Mouse (Mus musculus) bone marrow macrophage, adult 2 months (primary cell): Measurements from ENCODE around the gene Hint2.

Source experiments
- CTCF ChIP-seq: IDR thresholded peaks from 2 replicates; pipeline ENCODE4 v1.5.1; 2012; ENCODE audit warnings: low read depth, mild to moderate bottlenecking, low read length, moderate library complexity
- POLR2A ChIP-seq: IDR thresholded peaks from 2 replicates; pipeline ENCODE4 v1.6.1; 2012; ENCODE audit warnings: mild to moderate bottlenecking, low read depth, low read length, borderline replicate concordance

- no peak for TF ChIP-seq POLR2A
- TF ChIP-seq CTCF, result no peak
Measured at GRCm38 (mm10) chr4:43700707-43701106, 44.4 kb upstream of the Hint2 start, which contains the start of gene Olfr70.
